Mouse (Mus musculus) retina, postnatal 7 days (tissue): ENCODE measurements at regions not wholly inside any gene's neighbourhood (a gene's known extent, or its start where the extent isn't known, plus 50 kb on each side); places are given as distances from the start of the nearest gene placed in this dataset.

ENCODE experiments used
- DNase-seq: peaks from one replicate; pipeline ENCODE4 v3.0.0-alpha.2; 2012; ENCODE audit warnings: low read depth, low spot score

GRCm38 (mm10) chr2:173334856-173335595 is 58.7 kb upstream of the Pmepa1 start:
- peak; percentile 64 for DNase-seq

GRCm38 (mm10) chr2:173335859-173336258 is 59.5 kb upstream of the Pmepa1 start:
- DNase-seq = no peak

- no peak for DNase-seq
Observed at GRCm38 (mm10) chr2:173337666-173338065, 61.3 kb upstream of the Pmepa1 start.

GRCm38 (mm10) chr2:173338671-173339070 is 62.3 kb upstream of the Pmepa1 start:
- no peak for DNase-seq

GRCm38 (mm10) chr2:173339211-173339610 is 62.9 kb upstream of the Pmepa1 start:
- no peak for DNase-seq

- DNase-seq = no peak
Observed at GRCm38 (mm10) chr2:173340044-173340601, 63.8 kb upstream of the Pmepa1 start.

GRCm38 (mm10) chr2:173342605-173343260 is 66.4 kb upstream of the Pmepa1 start:
- DNase-seq = no peak

GRCm38 (mm10) chr2:173343665-173344064 is 67.3 kb upstream of the Pmepa1 start:
- DNase-seq = no peak

GRCm38 (mm10) chr2:173344221-173344620 is 67.9 kb upstream of the Pmepa1 start:
- DNase-seq = no peak

GRCm38 (mm10) chr2:173347341-173347740 is 71.0 kb upstream of the Pmepa1 start:
- no peak for DNase-seq

- DNase-seq = no peak
Observed at GRCm38 (mm10) chr2:173348757-173349156, 72.4 kb upstream of the Pmepa1 start.

GRCm38 (mm10) chr2:173349510-173349909 is 73.2 kb upstream of the Pmepa1 start:
- no peak for DNase-seq

GRCm38 (mm10) chr2:173349910-173350309 is 73.6 kb upstream of the Pmepa1 start:
- no peak for DNase-seq

GRCm38 (mm10) chr2:173350405-173350804 is 74.1 kb upstream of the Pmepa1 start:
- DNase-seq = no peak

GRCm38 (mm10) chr2:173350831-173351230 is 74.5 kb upstream of the Pmepa1 start:
- no peak for DNase-seq

- no peak for DNase-seq
Observed at GRCm38 (mm10) chr2:173351831-173352755, 75.8 kb upstream of the Pmepa1 start.

GRCm38 (mm10) chr2:173352756-173353139 is 76.4 kb upstream of the Pmepa1 start:
- DNase-seq = no peak

- no peak for DNase-seq
Observed at GRCm38 (mm10) chr2:173353435-173354241, 77.3 kb upstream of the Pmepa1 start.

- no peak for DNase-seq
Observed at GRCm38 (mm10) chr2:173356786-173357185, 80.5 kb upstream of the Pmepa1 start.

GRCm38 (mm10) chr2:173365441-173366166 is 89.3 kb upstream of the Pmepa1 start:
- DNase-seq = no peak
